Mouse (Mus musculus) heart, adult 2 months (tissue): ENCODE results near the gene Arl5c. TPM values are rescaled to one million over a fixed set of nuclear protein-coding genes. Genes with fewer than 3 reads are reported as not detected.

Experiments
- DNase-seq, 2 experiments: peaks; one replicate each; pipeline ENCODE4 v3.0.0; 2021
- H3K27ac ChIP-seq: fragments of 200-600 bp; 2 replicates; pipeline ENCODE4 v1.8.1; 2022
- H3K27me3 ChIP-seq: fragments of 200-500 bp; 2 replicates; pipeline ENCODE4 v1.6.1; 2012; ENCODE audit warnings: mild to moderate bottlenecking, low read length, inconsistent platforms, mixed read lengths; ENCODE audit not compliant: control insufficient read depth, insufficient read depth
- H3K36me3 ChIP-seq: fragments of 200-500 bp; 2 replicates; pipeline ENCODE4 v1.6.1; 2012; ENCODE audit warnings: low read length, inconsistent platforms; ENCODE audit not compliant: control insufficient read depth, insufficient read depth
- H3K4me1 ChIP-seq: fragments of 200-500 bp; 2 replicates; pipeline ENCODE4 v1.6.1; 2011; ENCODE audit warnings: low read length; ENCODE audit not compliant: control insufficient read depth, insufficient read depth
- H3K4me3 ChIP-seq: fragments of 200-600 bp; 2 replicates; pipeline ENCODE4 v1.8.1; 2022
- H3K79me2 ChIP-seq: fragments of 200-500 bp; replicated peaks from 2 replicates; pipeline ENCODE4 v1.6.1; 2012; ENCODE audit warnings: mild to moderate bottlenecking, inconsistent platforms, low read length, moderate library complexity, mixed read lengths; ENCODE audit not compliant: control insufficient read depth, insufficient read depth
- H3K9ac ChIP-seq: fragments of 200-500 bp; 2 replicates; pipeline ENCODE4 v1.6.1; 2012; ENCODE audit warnings: low read depth, mild to moderate bottlenecking, control low read depth, inconsistent platforms, low read length, mixed read lengths
- CTCF ChIP-seq: fragments of 200-600 bp; IDR thresholded peaks from 2 replicates; pipeline ENCODE4 v1.8.1; 2022; ENCODE audit warnings: antibody characterized with exemption, mild to moderate bottlenecking, moderate library complexity
- EP300 ChIP-seq: fragments of 200-500 bp; IDR thresholded peaks from 2 replicates; pipeline ENCODE4 v1.6.1; 2011; ENCODE audit warnings: low read depth, low read length, control low read depth; ENCODE audit not compliant: insufficient read depth
- POLR2A ChIP-seq: fragments of 200-500 bp; IDR thresholded peaks from 2 replicates; pipeline ENCODE4 v1.6.1; 2011; ENCODE audit warnings: mild to moderate bottlenecking, low read depth, low read length, control low read depth; ENCODE audit not compliant: insufficient read depth
- WGBS: fragments of 180-500 bp; shearing (Covaris S2); methylation state at CpG from one replicate; pipeline ENCODE4 v1.1.7; 2018; 5-methylcytosine and 5-hydroxymethylcytosine counted together
- intact Hi-C: fragments of 180-260 bp; cut with DNase I; formaldehyde crosslinking; loops from one replicate; pipeline ENCODE4 v1.15.1; 2025
- polyA plus RNA-seq: library from polyadenylated mRNA; depleted of rRNA; stranded (reverse); fragments of >200 nt; gene quantifications from 2 replicates; pipeline ENCODE4 v1.2.3, GENCODE M21; 2012
- total RNA-seq, 2 experiments: library from RNA; stranded (reverse); gene quantifications; 2 replicates each; pipeline ENCODE4 v1.2.3; 2021

The Arl5c gene
- total and polyA plus RNA-seq, 3 experiments = 0.66 to 2.8 (median 0.70) TPM

DNA sequence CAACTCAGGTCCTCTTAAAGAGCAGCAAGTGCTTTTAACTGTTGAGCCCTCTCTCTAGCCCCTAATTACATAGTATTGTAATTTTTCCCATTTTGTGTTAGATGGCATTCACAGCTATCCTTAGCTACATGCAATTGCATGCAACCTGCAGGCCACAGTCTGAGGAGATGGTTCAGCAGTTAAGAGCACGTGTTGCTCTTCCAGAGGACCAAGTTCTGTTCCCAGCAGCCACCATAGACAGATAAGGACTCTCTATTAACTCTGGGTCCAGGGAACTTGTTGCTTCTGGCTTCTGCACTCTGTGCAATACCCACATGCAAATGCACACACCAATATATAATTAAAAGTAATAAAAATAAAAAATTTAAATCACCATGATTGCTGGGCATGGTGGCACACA lies 710 bp upstream of the Arl5c start:
- no peaks in the 10 kb centered on the region for H3K36me3 ChIP-seq
- WGBS = 61% methylated on average over 1 of the region's 1 CpGs
- no peaks in the 10 kb centered on the region for H3K27me3 ChIP-seq
- H3K9ac ChIP-seq = no peak overlapping the region
- DNase-seq = no peak
- peaks cover 4% of the 10 kb centered on the region for H3K4me1 ChIP-seq
- no peak overlapping the region for H3K4me3 ChIP-seq
- intact Hi-C loops = no loop called here
- H3K79me2 ChIP-seq = no peaks in the 10 kb centered on the region
- TF ChIP-seq CTCF (no peak), EP300 (no peak), POLR2A (no peak)
- H3K27ac ChIP-seq = no peak overlapping the region

DNA sequence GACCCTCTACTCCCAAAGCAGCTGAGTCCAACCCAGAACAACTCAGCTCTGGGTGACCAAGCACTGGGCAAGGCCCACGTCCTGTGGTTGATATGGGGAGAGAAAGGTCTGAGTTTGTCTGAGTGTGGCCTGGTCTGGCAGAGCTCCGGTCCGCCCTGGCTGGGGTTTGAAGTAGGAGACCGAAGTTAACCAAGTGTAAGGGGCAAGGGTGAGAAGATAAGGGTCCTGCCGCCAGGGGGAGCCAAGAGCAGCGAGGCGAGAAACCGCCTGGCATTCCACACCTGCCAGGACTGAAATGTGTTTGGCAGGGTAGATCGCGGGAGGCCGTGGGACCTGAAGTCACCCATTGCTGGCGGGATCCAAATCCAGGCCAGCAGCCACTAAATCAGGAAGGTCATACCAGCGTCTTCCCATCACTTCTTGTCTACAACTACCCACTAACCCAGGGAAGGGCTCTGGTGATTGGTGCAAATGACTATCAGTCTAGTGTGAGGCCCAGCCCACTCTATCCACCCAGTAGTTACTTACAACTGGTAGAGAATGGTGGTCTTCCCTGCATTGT lies 1.4 kb downstream of the Arl5c start:
- Histone ChIP-seq H3K27me3 (no peaks in the 10 kb centered on the region), H3K27ac (peak overlapping the region; percentile 31), H3K79me2 (no peaks in the 10 kb centered on the region), H3K36me3 (no peaks in the 10 kb centered on the region), H3K9ac (peak overlapping the region; percentile 48), H3K4me1 (peaks cover 4% of the 10 kb centered on the region), H3K4me3 (peak overlapping the region; percentile 49)
- intact Hi-C loops = no loop called here
- 12% methylated on average over 13 of the region's 13 CpGs for WGBS
- no peak for TF ChIP-seq POLR2A
- TF ChIP-seq EP300 = peak; percentile 81; the same call in 1 of the 2 replicates
- peak; percentile 95; the same call in 1 of the 2 replicates for TF ChIP-seq CTCF
- peak; percentile 87 to 88 for DNase-seq

DNA sequence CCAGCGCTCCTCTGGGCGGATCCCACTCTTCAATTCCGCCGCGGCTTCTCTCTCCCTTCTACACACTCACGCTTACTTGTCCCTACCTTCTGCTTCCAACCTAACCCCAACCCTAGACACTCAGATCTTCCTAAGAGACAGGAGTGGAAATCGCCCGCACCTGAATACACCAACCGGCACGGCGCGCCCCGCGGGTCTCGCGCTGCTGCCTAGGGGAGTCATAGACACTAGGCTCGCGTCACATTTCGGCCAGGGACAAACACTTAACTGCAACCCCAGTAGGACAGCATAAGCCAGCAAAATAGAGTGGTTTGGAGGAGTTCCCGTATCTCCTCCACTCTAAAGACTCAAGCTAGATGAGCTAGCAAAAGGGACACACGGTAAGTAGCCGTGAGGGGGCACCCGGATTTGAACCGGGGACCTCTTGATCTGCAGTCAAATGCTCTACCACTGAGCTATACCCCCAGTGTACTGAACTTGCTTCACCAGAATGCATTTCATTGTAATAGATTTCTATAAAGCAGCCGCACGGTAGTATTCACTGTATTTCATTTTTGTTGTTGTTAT lies 7.4 kb downstream of the Arl5c start:
- H3K27ac ChIP-seq = peak overlapping the region; percentile 92
- under 1% methylated on average over 26 of the region's 26 CpGs for WGBS
- peak overlapping the region; percentile 72 for H3K9ac ChIP-seq
- DNase-seq = peak; percentile 89 to 92
- no peaks in the 10 kb centered on the region for H3K79me2 ChIP-seq
- intact Hi-C loops = no loop called here
- H3K27me3 ChIP-seq = no peaks in the 10 kb centered on the region
- TF ChIP-seq CTCF (no peak), POLR2A (no peak), EP300 (peak; percentile 70; the same call in 1 of the 2 replicates)
- no peaks in the 10 kb centered on the region for H3K36me3 ChIP-seq
- no peaks in the 10 kb centered on the region; the same call in 1 of the 2 replicates for H3K4me1 ChIP-seq
- H3K4me3 ChIP-seq = peak overlapping the region; percentile 93

DNA sequence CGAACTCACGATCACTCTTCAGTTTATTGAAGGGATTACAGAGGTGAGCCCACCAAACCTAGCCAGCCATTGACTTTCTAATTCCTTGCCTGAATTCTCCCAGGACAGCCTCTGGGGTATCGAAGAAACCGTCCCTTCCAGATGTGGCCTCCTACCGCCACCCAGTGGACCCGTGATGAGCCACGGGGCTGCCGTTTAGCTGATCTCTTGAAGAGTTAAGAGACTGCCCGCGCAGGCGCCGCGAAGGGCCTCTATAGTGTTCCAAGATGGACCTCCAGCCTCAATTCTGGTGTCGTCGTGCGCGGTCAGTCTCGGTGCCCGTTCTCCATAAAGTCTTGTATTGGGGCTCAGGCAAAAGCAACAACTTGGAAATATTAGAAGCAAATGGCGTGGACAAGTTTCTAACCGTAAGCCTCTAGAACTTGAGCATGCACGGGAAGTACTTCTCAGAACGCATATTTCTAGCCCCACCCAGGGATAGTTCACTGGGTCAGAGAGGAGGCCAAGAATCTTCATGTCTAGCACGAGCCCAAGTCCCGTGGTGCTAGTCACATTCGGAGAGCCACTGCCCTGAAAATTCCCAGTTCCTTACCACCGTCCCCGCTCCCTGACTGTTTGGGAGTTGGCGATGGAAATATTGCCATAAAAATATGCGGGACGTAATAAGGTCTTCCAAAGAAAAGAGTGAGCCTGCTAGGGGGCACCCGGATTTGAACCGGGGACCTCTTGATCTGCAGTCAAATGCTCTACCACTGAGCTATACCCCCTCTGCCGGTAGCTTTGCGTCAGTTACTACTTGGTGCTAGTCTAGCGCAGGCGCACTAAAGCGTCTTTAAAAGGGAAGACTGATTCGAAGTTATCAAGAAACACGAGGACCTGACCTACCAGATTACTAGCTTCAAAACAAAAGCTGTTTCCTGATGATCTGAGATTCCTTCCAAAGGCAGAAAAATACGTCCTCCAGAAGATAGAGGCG lies 8.1 kb downstream of the Arl5c start:
- H3K4me1 ChIP-seq = no peaks in the 10 kb centered on the region; the same call in 1 of the 2 replicates
- TF ChIP-seq POLR2A (peak; percentile 78), EP300 (peak; percentile 98), CTCF (peak; percentile 91)
- peak overlapping the region; percentile 92 for H3K27ac ChIP-seq
- peak overlapping the region; percentile 72 for H3K9ac ChIP-seq
- under 1% methylated on average over 42 of the region's 42 CpGs for WGBS
- no peaks in the 10 kb centered on the region for H3K36me3 ChIP-seq
- H3K27me3 ChIP-seq = no peaks in the 10 kb centered on the region
- H3K79me2 ChIP-seq = no peaks in the 10 kb centered on the region
- DNase-seq = peak; percentile 94 to 97
- H3K4me3 ChIP-seq = peak overlapping the region; percentile 93
- intact Hi-C loops = loop anchor here (1.0 to 2.0 kb wide), 3 partner anchors 51 to 195 kb away; no protein-coding TSS in a partner anchor

DNA sequence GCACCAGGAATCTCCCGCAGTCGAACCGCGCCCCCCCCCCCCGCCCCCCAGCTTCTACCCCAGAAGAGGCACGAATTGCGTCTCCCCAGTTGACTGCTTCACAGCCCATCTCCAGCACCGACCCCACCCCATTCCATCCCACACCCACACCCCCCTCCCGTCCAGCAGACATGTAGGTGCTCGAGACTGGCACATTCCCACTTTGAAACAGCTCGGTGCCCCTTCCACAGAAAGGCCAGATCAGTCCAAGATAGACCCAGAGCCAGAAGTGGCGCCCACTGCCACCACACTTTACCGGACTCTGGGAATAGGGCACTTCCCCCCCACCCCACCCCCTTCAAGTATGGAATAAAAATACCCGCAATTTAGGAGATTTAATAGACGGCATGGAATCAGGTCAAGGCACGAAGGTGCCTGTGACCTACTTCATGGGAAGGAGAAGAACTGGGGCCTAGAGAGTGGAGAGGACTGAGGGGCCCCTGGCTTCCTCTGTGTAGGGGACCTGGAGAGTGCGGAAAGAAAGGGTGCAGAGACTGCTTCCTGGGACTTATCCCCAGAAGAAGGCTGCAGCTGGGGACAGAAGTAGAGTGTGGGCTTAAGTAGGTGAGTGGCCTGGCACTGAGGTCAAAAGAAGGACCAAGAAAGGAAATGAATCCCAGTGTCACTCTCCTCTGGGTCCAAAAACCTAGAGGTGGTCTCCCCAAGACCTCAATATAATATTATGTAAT lies 9.1 kb downstream of the Arl5c start:
- intact Hi-C loops = loop anchor here (1.0 to 2.0 kb wide), 3 partner anchors 50 to 194 kb away; no protein-coding TSS in a partner anchor
- H3K36me3 ChIP-seq = no peaks in the 10 kb centered on the region
- peak overlapping the region; percentile 92 for H3K27ac ChIP-seq
- WGBS = 29% methylated on average over 17 of the region's 17 CpGs
- H3K27me3 ChIP-seq = no peaks in the 10 kb centered on the region
- no peak overlapping the region; the same call in 1 of the 2 replicates for H3K9ac ChIP-seq
- H3K4me3 ChIP-seq = peak overlapping the region; percentile 93
- H3K4me1 ChIP-seq = no peaks in the 10 kb centered on the region; the same call in 1 of the 2 replicates
- peak in 1 of 2 experiments; percentile 43 for DNase-seq
- TF ChIP-seq POLR2A (no peak), EP300 (no peak), CTCF (no peak)
- no peaks in the 10 kb centered on the region for H3K79me2 ChIP-seq
